In the genomic region with DNA sequence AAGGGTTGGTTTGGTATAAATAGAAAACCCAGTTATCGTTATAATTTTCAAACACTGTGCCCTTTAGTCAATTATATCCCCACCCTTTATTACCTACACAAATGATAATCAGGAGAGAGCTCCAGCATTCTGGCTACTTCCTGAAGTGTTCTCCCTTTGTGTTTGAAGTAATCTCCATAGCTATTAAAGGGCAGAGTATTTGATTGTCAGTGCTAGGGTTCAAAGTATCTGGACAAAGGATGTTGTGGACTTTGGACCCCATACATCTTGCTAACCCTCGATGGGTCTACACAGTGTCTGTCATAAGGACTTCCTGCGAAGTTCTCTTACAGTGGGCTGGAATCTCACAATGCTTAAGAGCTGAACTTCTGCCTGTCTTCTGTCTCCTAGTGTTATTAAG, we compare ENCODE assay signal across 18 mouse cellular contexts.
DNase-seq lines count a peak whose midpoint lies in the region; ATAC-seq and TF ChIP-seq lines count a peak whose summit lies in the region.
"Had no signal": no experiment of that assay in that cellular context is flagged by ENCODE, and none has a peak within 500 bp of the region (broad histone marks: within the 10 kb centered on the region; RNA-seq: fewer than 3 reads in every experiment).

No protein-coding gene starts in this region.

- no peak for ATAC-seq in forebrain, embryonic 12.5 days (ENCODE audit: low FRiP score)
- ATAC-seq in midbrain, embryonic 15.5 days (replicated peaks): peak; percentile 11; the same call in 1 of the 2 replicates
- ATAC-seq in midbrain, embryonic 14.5 days (ENCODE audit: low FRiP score, low TSS enrichment): no peak
- ATAC-seq in forebrain, embryonic 16.5 days: 0 out of 2 replicates have a peak, but pooled peaks have one; percentile 0
- 0 out of 2 replicates have a peak, but pooled peaks have one; percentile 30 for ATAC-seq in neural tube, embryonic 14.5 days (ENCODE audit: low read depth)
- ATAC-seq in inflammation-experienced regulatory T-cells, adult 6 months: no peak

- TF ChIP-seq POLR2A in cerebellum, adult 2 months (IDR thresholded peaks at IDR 0.05; ENCODE audit: borderline replicate concordance, insufficient read depth, low read length): no peak

- WGBS in forebrain, embryonic 12.5 days: 62% methylated on average over 3 of the region's 3 CpGs
- 88% methylated on average over 3 of the region's 3 CpGs for WGBS in forebrain, embryonic 10.5 days
- 71% methylated on average over 3 of the region's 3 CpGs for WGBS in midbrain, embryonic 15.5 days
- 78% methylated on average over 3 of the region's 3 CpGs for WGBS in midbrain, embryonic 14.5 days
- WGBS in forebrain, embryonic 16.5 days: 68% methylated on average over 3 of the region's 3 CpGs
- WGBS in neural tube, embryonic 14.5 days: 74% methylated on average over 3 of the region's 3 CpGs
- 92% methylated on average over 3 of the region's 3 CpGs for WGBS in cerebellum, adult 2 months

- H3K9ac ChIP-seq in forebrain, embryonic 12.5 days: no peak overlapping the region
- no peak overlapping the region for H3K9ac ChIP-seq in midbrain, embryonic 15.5 days
- no peak overlapping the region for H3K9ac ChIP-seq in midbrain, embryonic 14.5 days (replicated peaks; ENCODE audit: low read length)
- H3K9ac ChIP-seq in forebrain, embryonic 16.5 days (replicated peaks; ENCODE audit: low read depth, low read length): no peak overlapping the region
- no peak overlapping the region for H3K9ac ChIP-seq in neural tube, embryonic 14.5 days (replicated peaks; ENCODE audit: low read depth, low read length)
- H3K9ac ChIP-seq: limb, embryonic 15.5 days; liver, embryonic 14.5 days; lung, embryonic 14.5 days had no signal

- peak overlapping the region; percentile 47 for H3K27ac ChIP-seq in forebrain, embryonic 12.5 days
- no peak overlapping the region for H3K27ac ChIP-seq in forebrain, embryonic 10.5 days
- peak overlapping the region; percentile 41; the same call in 1 of the 2 replicates for H3K27ac ChIP-seq in midbrain, embryonic 15.5 days
- H3K27ac ChIP-seq in midbrain, embryonic 14.5 days (replicated peaks; ENCODE audit: low read depth, low read length): no peak overlapping the region
- peak overlapping the region; percentile 60 for H3K27ac ChIP-seq in forebrain, embryonic 16.5 days (ENCODE audit: low read length)
- no peak overlapping the region for H3K27ac ChIP-seq in neural tube, embryonic 14.5 days (ENCODE audit: low read depth, low read length)
- H3K27ac ChIP-seq in cerebellum, adult 2 months (ENCODE audit: insufficient read depth, low read length): no peak overlapping the region
- H3K27ac ChIP-seq: embryonic facial prominence, embryonic 10.5 days; heart, adult 2 months; limb, embryonic 15.5 days; liver, embryonic 14.5 days had no signal

- TF ChIP-seq CTCF in cerebellum, adult 2 months (IDR thresholded peaks at IDR 0.05; ENCODE audit: borderline replicate concordance, insufficient read depth, low read depth, low read length): no peak

- H3K9me3 ChIP-seq in forebrain, embryonic 12.5 days: no peaks in the 10 kb centered on the region
- no peaks in the 10 kb centered on the region for H3K9me3 ChIP-seq in forebrain, embryonic 10.5 days
- H3K9me3 ChIP-seq in midbrain, embryonic 15.5 days: no peaks in the 10 kb centered on the region
- H3K9me3 ChIP-seq in midbrain, embryonic 14.5 days (ENCODE audit: control insufficient read depth, low read length): no peaks in the 10 kb centered on the region
- no peaks in the 10 kb centered on the region for H3K9me3 ChIP-seq in forebrain, embryonic 16.5 days (ENCODE audit: control insufficient read depth, low read length)
- H3K9me3 ChIP-seq in neural tube, embryonic 14.5 days (ENCODE audit: control insufficient read depth, low read length): no peaks in the 10 kb centered on the region
- H3K9me3 ChIP-seq: embryonic facial prominence, embryonic 10.5 days; limb, embryonic 15.5 days had no signal

- no peak overlapping the region for H3K4me2 ChIP-seq in forebrain, embryonic 12.5 days
- H3K4me2 ChIP-seq in midbrain, embryonic 15.5 days: no peak overlapping the region
- no peak overlapping the region for H3K4me2 ChIP-seq in midbrain, embryonic 14.5 days (ENCODE audit: low read length)
- H3K4me2 ChIP-seq in forebrain, embryonic 16.5 days (ENCODE audit: low read length): no peak overlapping the region
- H3K4me2 ChIP-seq in neural tube, embryonic 14.5 days (ENCODE audit: low read depth, low read length): no peak overlapping the region
- H3K4me2 ChIP-seq: limb, embryonic 15.5 days; lung, embryonic 14.5 days had no signal

- no peak for DNase-seq in forebrain, embryonic 10.5 days (ENCODE audit: extremely low spot score, low spot score)
- no peak for DNase-seq in midbrain, embryonic 14.5 days
- no peak for DNase-seq in cerebellum, adult 2 months
- DNase-seq: adrenal gland, postnatal 36 days; cerebellum, adult 9-11 months; gastrocnemius, postnatal 36 days; heart, adult 2 months; kidney, postnatal 25 days; lung, embryonic 14.5 days; thymus, postnatal 36 days had no signal

- no peaks in the 10 kb centered on the region for H3K36me3 ChIP-seq in forebrain, embryonic 12.5 days (replicated peaks)
- no peaks in the 10 kb centered on the region for H3K36me3 ChIP-seq in forebrain, embryonic 10.5 days (replicated peaks)
- no peaks in the 10 kb centered on the region for H3K36me3 ChIP-seq in midbrain, embryonic 15.5 days (replicated peaks)
- H3K36me3 ChIP-seq in midbrain, embryonic 14.5 days (ENCODE audit: control insufficient read depth, insufficient read depth, low read length): no peaks in the 10 kb centered on the region
- no peaks in the 10 kb centered on the region for H3K36me3 ChIP-seq in forebrain, embryonic 16.5 days (ENCODE audit: control insufficient read depth, insufficient read depth)
- H3K36me3 ChIP-seq in neural tube, embryonic 14.5 days (ENCODE audit: control insufficient read depth, insufficient read depth, low read length): no peaks in the 10 kb centered on the region
- H3K36me3 ChIP-seq: embryonic facial prominence, embryonic 10.5 days; limb, embryonic 15.5 days had no signal

- no peaks in the 10 kb centered on the region for H3K27me3 ChIP-seq in forebrain, embryonic 12.5 days
- no peaks in the 10 kb centered on the region for H3K27me3 ChIP-seq in forebrain, embryonic 10.5 days (ENCODE audit: poor library complexity, severe bottlenecking)
- no peaks in the 10 kb centered on the region for H3K27me3 ChIP-seq in midbrain, embryonic 15.5 days (replicated peaks)
- H3K27me3 ChIP-seq in midbrain, embryonic 14.5 days (ENCODE audit: control insufficient read depth, insufficient read depth, low read length): no peaks in the 10 kb centered on the region
- no peaks in the 10 kb centered on the region for H3K27me3 ChIP-seq in forebrain, embryonic 16.5 days (replicated peaks; ENCODE audit: control insufficient read depth, insufficient read depth, low read length)
- no peaks in the 10 kb centered on the region for H3K27me3 ChIP-seq in neural tube, embryonic 14.5 days (ENCODE audit: control insufficient read depth, insufficient read depth, low read length)
- no peaks in the 10 kb centered on the region for H3K27me3 ChIP-seq in cerebellum, adult 2 months (ENCODE audit: control insufficient read depth, insufficient read depth, low read length)
- H3K27me3 ChIP-seq: limb, embryonic 15.5 days had no signal

- H3K4me3 ChIP-seq in forebrain, embryonic 12.5 days (replicated peaks): no peak overlapping the region
- no peak overlapping the region for H3K4me3 ChIP-seq in forebrain, embryonic 10.5 days
- no peak overlapping the region for H3K4me3 ChIP-seq in midbrain, embryonic 15.5 days
- H3K4me3 ChIP-seq in midbrain, embryonic 14.5 days (replicated peaks; ENCODE audit: low read depth, low read length): no peak overlapping the region
- no peak overlapping the region for H3K4me3 ChIP-seq in forebrain, embryonic 16.5 days (replicated peaks; ENCODE audit: low read length)
- no peak overlapping the region for H3K4me3 ChIP-seq in neural tube, embryonic 14.5 days (ENCODE audit: low read depth, low read length)
- no peak overlapping the region for H3K4me3 ChIP-seq in cerebellum, adult 2 months (replicated peaks; ENCODE audit: insufficient read depth, low read depth, low read length)
- H3K4me3 ChIP-seq: embryonic facial prominence, embryonic 10.5 days; heart, adult 2 months; limb, embryonic 15.5 days had no signal

- peaks cover 5% of the 10 kb centered on the region; the same call in 1 of the 2 replicates for H3K4me1 ChIP-seq in forebrain, embryonic 12.5 days
- peaks cover 6% of the 10 kb centered on the region; the same call in 1 of the 2 replicates for H3K4me1 ChIP-seq in forebrain, embryonic 10.5 days
- peaks cover 16% of the 10 kb centered on the region for H3K4me1 ChIP-seq in midbrain, embryonic 15.5 days
- 0 out of 2 replicates have a peak, but pooled peaks cover 3% of the 10 kb centered on the region for H3K4me1 ChIP-seq in midbrain, embryonic 14.5 days (ENCODE audit: control insufficient read depth, insufficient read depth, low read length)
- H3K4me1 ChIP-seq in forebrain, embryonic 16.5 days (replicated peaks; ENCODE audit: control insufficient read depth, insufficient read depth, low read length): peaks cover 11% of the 10 kb centered on the region
- H3K4me1 ChIP-seq in neural tube, embryonic 14.5 days (ENCODE audit: control insufficient read depth, insufficient read depth, low read length): 0 out of 2 replicates have a peak, but pooled peaks cover 3% of the 10 kb centered on the region
- H3K4me1 ChIP-seq in cerebellum, adult 2 months (ENCODE audit: control insufficient read depth, insufficient read depth, low read length): peaks cover 2% of the 10 kb centered on the region; the same call in 1 of the 2 replicates
- H3K4me1 ChIP-seq: limb, embryonic 15.5 days had no signal

Comparison
In these comparisons a context has a peak if more than half of its experiments do, and no peak if none do; other contexts are left out.
1. ATAC-seq: peak in midbrain, embryonic 15.5 days (single experiment), forebrain, embryonic 16.5 days (single experiment) and neural tube, embryonic 14.5 days (single experiment); none in forebrain, embryonic 12.5 days (single experiment), midbrain, embryonic 14.5 days (single experiment) and inflammation-experienced regulatory T-cells, adult 6 months (single experiment).
2. H3K27ac ChIP-seq: peak in forebrain, embryonic 12.5 days (single experiment), midbrain, embryonic 15.5 days (single experiment) and forebrain, embryonic 16.5 days (single experiment); none in forebrain, embryonic 10.5 days (single experiment), midbrain, embryonic 14.5 days (single experiment), neural tube, embryonic 14.5 days (single experiment) and cerebellum, adult 2 months (single experiment).